ENCODE assay signal across 9 mouse cellular contexts in genomic region chr3:126362931-126363525, GRCm38 (mm10). TPM values are rescaled to one million over a fixed set of nuclear protein-coding genes. Genes with fewer than 3 reads are reported as not detected.
DNase-seq lines count a peak whose midpoint lies in the region; ATAC-seq lines count a peak whose summit lies in the region.
"Had no signal": no experiment of that assay in that cellular context is flagged by ENCODE, and none has a peak within 500 bp of the region (broad histone marks: within the 10 kb centered on the region; RNA-seq: fewer than 3 reads in every experiment).

No protein-coding gene starts in this region.

- no peaks in the 10 kb centered on the region for H3K9me3 ChIP-seq in kidney, embryonic 15.5 days (replicated peaks)
- H3K9me3 ChIP-seq in embryonic facial prominence, embryonic 13.5 days, result no peaks in the 10 kb centered on the region
- H3K9me3 ChIP-seq in hindbrain, embryonic 14.5 days (ENCODE audit: control insufficient read depth, low read length), result no peaks in the 10 kb centered on the region
- no peaks in the 10 kb centered on the region for H3K9me3 ChIP-seq in neural tube, embryonic 13.5 days

- H3K4me2 ChIP-seq in kidney, embryonic 15.5 days, result peak overlapping the region; percentile 87
- H3K4me2 ChIP-seq in embryonic facial prominence, embryonic 13.5 days, result peak overlapping the region; percentile 82
- peak overlapping the region; percentile 83; the same call in 1 of the 2 replicates for H3K4me2 ChIP-seq in hindbrain, embryonic 14.5 days (replicated peaks)
- H3K4me2 ChIP-seq in neural tube, embryonic 13.5 days, result peak overlapping the region; percentile 62

- 90% methylated on average over 11 of the region's 11 CpGs for WGBS in kidney, embryonic 15.5 days
- WGBS in embryonic facial prominence, embryonic 13.5 days, result 81% methylated on average over 11 of the region's 11 CpGs
- WGBS in hindbrain, embryonic 14.5 days, result 80% methylated on average over 11 of the region's 11 CpGs
- 84% methylated on average over 11 of the region's 11 CpGs for WGBS in neural tube, embryonic 13.5 days

- DNase-seq in kidney, postnatal 36 days, result no peak
- no peak for DNase-seq in hindbrain, embryonic 14.5 days (ENCODE audit: low spot score)
- DNase-seq in thymus, postnatal 36 days, result no peak
- DNase-seq in cerebellum, postnatal 4 days (ENCODE audit: low spot score in 2 of 2), result no peak
- DNase-seq: kidney, adult 9 months had no signal

- no peak for ATAC-seq in kidney, embryonic 15.5 days (replicated peaks; ENCODE audit: low FRiP score)
- ATAC-seq in embryonic facial prominence, embryonic 13.5 days (ENCODE audit: insufficient number of reproducible peaks, insufficient read depth, low FRiP score, low TSS enrichment, low read depth), result no peak
- ATAC-seq in hindbrain, embryonic 14.5 days (ENCODE audit: low FRiP score), result no peak
- ATAC-seq in neural tube, embryonic 13.5 days (ENCODE audit: low read depth), result no peak

- peaks cover 11% of the 10 kb centered on the region for H3K4me1 ChIP-seq in kidney, embryonic 15.5 days
- peaks cover 14% of the 10 kb centered on the region for H3K4me1 ChIP-seq in embryonic facial prominence, embryonic 13.5 days
- H3K4me1 ChIP-seq in hindbrain, embryonic 14.5 days (replicated peaks; ENCODE audit: control insufficient read depth, insufficient read depth, low read length), result peaks cover 7% of the 10 kb centered on the region; the same call in 1 of the 2 replicates
- peaks cover 9% of the 10 kb centered on the region for H3K4me1 ChIP-seq in neural tube, embryonic 13.5 days (replicated peaks)

- no peak overlapping the region for H3K9ac ChIP-seq in kidney, embryonic 15.5 days
- H3K9ac ChIP-seq in embryonic facial prominence, embryonic 13.5 days, result no peak overlapping the region; the same call in 1 of the 2 replicates
- no peak overlapping the region for H3K9ac ChIP-seq in hindbrain, embryonic 14.5 days
- no peak overlapping the region for H3K9ac ChIP-seq in neural tube, embryonic 13.5 days

- H3K36me3 ChIP-seq in kidney, embryonic 15.5 days, result no peaks in the 10 kb centered on the region
- H3K36me3 ChIP-seq in embryonic facial prominence, embryonic 13.5 days, result no peaks in the 10 kb centered on the region
- no peaks in the 10 kb centered on the region for H3K36me3 ChIP-seq in hindbrain, embryonic 14.5 days (replicated peaks; ENCODE audit: control insufficient read depth, insufficient read depth)
- H3K36me3 ChIP-seq in neural tube, embryonic 13.5 days, result no peaks in the 10 kb centered on the region

- peak overlapping the region; percentile 50 for H3K4me3 ChIP-seq in kidney, embryonic 15.5 days (replicated peaks)
- H3K4me3 ChIP-seq in embryonic facial prominence, embryonic 13.5 days, result peak overlapping the region; percentile 52
- peak overlapping the region; percentile 35; the same call in 1 of the 2 replicates for H3K4me3 ChIP-seq in hindbrain, embryonic 14.5 days (replicated peaks; ENCODE audit: low read length)
- no peak overlapping the region for H3K4me3 ChIP-seq in neural tube, embryonic 13.5 days

- H3K27me3 ChIP-seq in kidney, embryonic 15.5 days, result peaks cover 7% of the 10 kb centered on the region; the same call in 1 of the 2 replicates
- peaks cover 10% of the 10 kb centered on the region for H3K27me3 ChIP-seq in embryonic facial prominence, embryonic 13.5 days
- no peaks in the 10 kb centered on the region for H3K27me3 ChIP-seq in hindbrain, embryonic 14.5 days (ENCODE audit: control insufficient read depth, insufficient read depth, low read length)
- peaks cover 6% of the 10 kb centered on the region; the same call in 1 of the 2 replicates for H3K27me3 ChIP-seq in neural tube, embryonic 13.5 days

- no peak overlapping the region for H3K27ac ChIP-seq in kidney, embryonic 15.5 days
- H3K27ac ChIP-seq in embryonic facial prominence, embryonic 13.5 days, result no peak overlapping the region
- no peak overlapping the region for H3K27ac ChIP-seq in hindbrain, embryonic 14.5 days
- no peak overlapping the region for H3K27ac ChIP-seq in neural tube, embryonic 13.5 days (replicated peaks)
- H3K27ac ChIP-seq: macrophage had no signal

RNA-seq across cellular contexts. Expression of gene Arsj, which starts 0.5 kb away (rescaled TPM):
- polyA plus RNA-seq in kidney, embryonic 15.5 days (2015; fragmentation: Nextera tagmentation; extraction: Ambion mirVana), result 1.4 and 2.1 TPM in 2 replicates
- polyA plus RNA-seq in embryonic facial prominence, embryonic 13.5 days (2015; fragmentation: Nextera tagmentation; extraction: Ambion mirVana), result 1.9 and 2.5 TPM in 2 replicates
- polyA plus RNA-seq in hindbrain, embryonic 14.5 days (2014; fragmentation: Nextera tagmentation; extraction: Ambion mirVana), result 0.20 and 0.43 TPM in 2 replicates
- polyA plus RNA-seq in neural tube, embryonic 13.5 days (2015; fragmentation: Nextera tagmentation; extraction: Ambion mirVana), result 0.39 and 0.56 TPM in 2 replicates
- polyA plus RNA-seq: macrophage had no signal
